Mouse (Mus musculus): ENCODE results near the gene Slc23a2. TPM values are rescaled to one million over a fixed set of nuclear protein-coding genes. Genes with fewer than 3 reads are reported as not detected.

Slc23a2 gene
- total RNA-seq, 2 experiments from 2014 or later, result 142 to 162 TPM

- no peak overlapping the region for H3K27ac ChIP-seq
- no peak for DNase-seq (ENCODE audit: extremely low spot score in 1 of 2, low spot score in 2 of 2)
- no peak for TF ChIP-seq CTCF (IDR thresholded peaks at IDR 0.05)
- intact Hi-C loops (cut with DNase I), result no loop called here
- H3K4me3 ChIP-seq, result no peak overlapping the region
These were observed 105.0 kb downstream of the Slc23a2 start for GRCm38 (mm10) chr2:132039894-132040293.

- Histone ChIP-seq H3K27ac (no peak overlapping the region; the same call in 1 of the 2 replicates), H3K4me3 (no peak overlapping the region)
- no peak for DNase-seq (ENCODE audit: extremely low spot score in 1 of 2, low spot score in 2 of 2)
- no peak for TF ChIP-seq CTCF (IDR thresholded peaks at IDR 0.05)
- intact Hi-C loops (cut with DNase I), result no loop called here
These were observed 108.6 kb downstream of the Slc23a2 start for GRCm38 (mm10) chr2:132036326-132036725.

- no peak for DNase-seq (ENCODE audit: extremely low spot score in 1 of 2, low spot score in 2 of 2)
- intact Hi-C loops (cut with DNase I), result no loop called here
- H3K27ac ChIP-seq, result peak overlapping the region; percentile 67
- no peak overlapping the region for H3K4me3 ChIP-seq
- no peak for TF ChIP-seq CTCF (IDR thresholded peaks at IDR 0.05)
These were observed 109.5 kb downstream of the Slc23a2 start for GRCm38 (mm10) chr2:132035470-132035835.

GRCm38 (mm10) chr2:132034590-132035469 lies 110.1 kb downstream of the Slc23a2 start:
- peak overlapping the region; percentile 67 for H3K27ac ChIP-seq
- TF ChIP-seq CTCF (IDR thresholded peaks at IDR 0.05), result no peak
- no peak for DNase-seq (ENCODE audit: extremely low spot score in 1 of 2, low spot score in 2 of 2)
- H3K4me3 ChIP-seq, result no peak overlapping the region
- intact Hi-C loops (cut with DNase I), result no loop called here

GRCm38 (mm10) chr2:132031364-132032095 lies 113.4 kb downstream of the Slc23a2 start:
- Histone ChIP-seq H3K4me3 (no peak overlapping the region), H3K27ac (peak overlapping the region; percentile 81)
- DNase-seq (ENCODE audit: extremely low spot score in 1 of 2, low spot score in 2 of 2), result no peak
- intact Hi-C loops (cut with DNase I), result no loop called here
- TF ChIP-seq CTCF (IDR thresholded peaks at IDR 0.05), result no peak

- TF ChIP-seq CTCF (IDR thresholded peaks at IDR 0.05), result no peak
- DNase-seq (ENCODE audit: extremely low spot score in 1 of 2, low spot score in 2 of 2), result no peak
- peak overlapping the region; percentile 81 for H3K27ac ChIP-seq
- intact Hi-C loops (cut with DNase I), result no loop called here
- H3K4me3 ChIP-seq, result peak overlapping the region; percentile 63
These were observed 114.2 kb downstream of the Slc23a2 start for GRCm38 (mm10) chr2:132030418-132031363.

- DNase-seq (ENCODE audit: extremely low spot score in 1 of 2, low spot score in 2 of 2), result peak; percentile 71 to 86
- intact Hi-C loops (cut with DNase I), result no loop called here
These were observed 115.1 kb downstream of the Slc23a2 start, which contains the start of gene Rassf2 for GRCm38 (mm10) chr2:132029646-132030417. TSS of gene Rassf2 (minus strand) at chr2:132030258.

GRCm38 (mm10) chr2:132028894-132029605 lies 115.9 kb downstream of the Slc23a2 start:
- intact Hi-C loops (cut with DNase I), result no loop called here
- DNase-seq (ENCODE audit: extremely low spot score in 1 of 2, low spot score in 2 of 2), result peak in 1 of 2 experiments; percentile 19
- Histone ChIP-seq H3K4me3 (peak overlapping the region; percentile 63), H3K27ac (peak overlapping the region; percentile 91)
- TF ChIP-seq CTCF (IDR thresholded peaks at IDR 0.05), result no peak

More at GRCm38 (mm10) chr2:132029646-132030417, 115.1 kb downstream of the Slc23a2 start, which contains the start of gene Rassf2:
- Histone ChIP-seq H3K27ac (peak within 1 kb of the TSS; percentile 91), H3K4me3 (peak within 1 kb of the TSS; percentile 63)
- no peak; the same call in 1 of the 2 replicates for TF ChIP-seq CTCF (IDR thresholded peaks at IDR 0.05)

- peak overlapping the region; percentile 91 for H3K27ac ChIP-seq
- intact Hi-C loops (cut with DNase I), result no loop called here
- peak overlapping the region; percentile 63 for H3K4me3 ChIP-seq
- no peak for DNase-seq (ENCODE audit: extremely low spot score in 1 of 2, low spot score in 2 of 2)
- TF ChIP-seq CTCF (IDR thresholded peaks at IDR 0.05), result no peak
These were observed 116.8 kb downstream of the Slc23a2 start for GRCm38 (mm10) chr2:132028107-132028506.

- DNase-seq (ENCODE audit: extremely low spot score in 1 of 2, low spot score in 2 of 2), result no peak
- H3K27ac ChIP-seq, result no peak overlapping the region
- no peak overlapping the region for H3K4me3 ChIP-seq
- TF ChIP-seq CTCF (IDR thresholded peaks at IDR 0.05), result no peak
- intact Hi-C loops (cut with DNase I), result no loop called here
These were observed 117.5 kb downstream of the Slc23a2 start for GRCm38 (mm10) chr2:132027366-132027765.

Measured in left cerebral cortex, adult 2 months (tissue).